Mouse (Mus musculus): ENCODE measurements around the gene Crhr1.

- no peak for TF ChIP-seq CTCF (IDR thresholded peaks at IDR 0.05; ENCODE audit: low read depth)
- TF ChIP-seq EP300 (IDR thresholded peaks at IDR 0.05; ENCODE audit: low read depth) = no peak
These were observed 48.9 kb upstream of the Crhr1 start for GRCm38 (mm10) chr11:104083716-104084115.

All from liver, postnatal 0 days (tissue).